In genomic region chr2:159584641-159585040, GRCm38 (mm10) we compare ENCODE assay signal across 25 mouse cellular contexts.
DNase-seq lines count a peak whose midpoint lies in the region; ATAC-seq and TF ChIP-seq lines count a peak whose summit lies in the region.
"Had no signal": no experiment of that assay in that cellular context is flagged by ENCODE, and none has a peak within 500 bp of the region (broad histone marks: within the 10 kb centered on the region; RNA-seq: fewer than 3 reads in every experiment).

No protein-coding gene starts in this region.

- no peaks in the 10 kb centered on the region for H3K27me3 ChIP-seq in forebrain, embryonic 14.5 days (replicated peaks; ENCODE audit: control insufficient read depth, insufficient read depth, low read length)
- no peaks in the 10 kb centered on the region for H3K27me3 ChIP-seq in forebrain, embryonic 12.5 days
- H3K27me3 ChIP-seq: embryonic facial prominence, embryonic 15.5 days; hindbrain, embryonic 12.5 days; liver, embryonic 15.5 days; midbrain, embryonic 13.5 days; Patski had no signal

- no peaks in the 10 kb centered on the region for H3K9me3 ChIP-seq in forebrain, embryonic 14.5 days (replicated peaks; ENCODE audit: control insufficient read depth, low read length)
- no peaks in the 10 kb centered on the region for H3K9me3 ChIP-seq in forebrain, embryonic 12.5 days
- H3K9me3 ChIP-seq: embryonic facial prominence, embryonic 15.5 days; heart, embryonic 10.5 days; hindbrain, embryonic 12.5 days; limb, embryonic 15.5 days; liver, embryonic 15.5 days; midbrain, embryonic 13.5 days; neural tube, embryonic 15.5 days had no signal

- no peaks in the 10 kb centered on the region for H3K4me1 ChIP-seq in forebrain, embryonic 14.5 days (ENCODE audit: control insufficient read depth, insufficient read depth, low read length)
- no peaks in the 10 kb centered on the region for H3K4me1 ChIP-seq in forebrain, embryonic 12.5 days
- H3K4me1 ChIP-seq: embryonic facial prominence, embryonic 15.5 days; heart, embryonic 10.5 days; hindbrain, embryonic 12.5 days; liver, embryonic 15.5 days; midbrain, embryonic 13.5 days had no signal

- TF ChIP-seq POLR2A in brain, embryonic 14.5 days (IDR thresholded peaks at IDR 0.05; ENCODE audit: borderline replicate concordance, extremely low read depth, insufficient read depth, insufficient read length, poor library complexity, severe bottlenecking), result no peak

- H3K4me2 ChIP-seq in forebrain, embryonic 14.5 days (ENCODE audit: low read length), result no peak overlapping the region
- H3K4me2 ChIP-seq in forebrain, embryonic 12.5 days, result no peak overlapping the region
- H3K4me2 ChIP-seq: embryonic facial prominence, embryonic 15.5 days; hindbrain, embryonic 12.5 days; limb, embryonic 15.5 days; liver, embryonic 15.5 days; midbrain, embryonic 13.5 days; neural tube, embryonic 15.5 days had no signal

- no peak overlapping the region for H3K9ac ChIP-seq in forebrain, embryonic 14.5 days (ENCODE audit: low read length)
- H3K9ac ChIP-seq in forebrain, embryonic 12.5 days, result no peak overlapping the region
- H3K9ac ChIP-seq: embryonic facial prominence, embryonic 15.5 days; hindbrain, embryonic 12.5 days; limb, embryonic 15.5 days; liver, embryonic 15.5 days; midbrain, embryonic 13.5 days; neural tube, embryonic 15.5 days had no signal

- H3K36me3 ChIP-seq in forebrain, embryonic 14.5 days (ENCODE audit: control insufficient read depth, insufficient read depth, low read length), result no peaks in the 10 kb centered on the region
- no peaks in the 10 kb centered on the region for H3K36me3 ChIP-seq in forebrain, embryonic 12.5 days (replicated peaks)
- H3K36me3 ChIP-seq: embryonic facial prominence, embryonic 15.5 days; heart, embryonic 10.5 days; hindbrain, embryonic 12.5 days; limb, embryonic 15.5 days; liver, embryonic 15.5 days; midbrain, embryonic 13.5 days; neural tube, embryonic 15.5 days had no signal

- H3K27ac ChIP-seq in forebrain, embryonic 14.5 days (ENCODE audit: low read depth, low read length), result no peak overlapping the region
- no peak overlapping the region for H3K27ac ChIP-seq in forebrain, embryonic 12.5 days
- H3K27ac ChIP-seq: embryonic facial prominence, embryonic 15.5 days; heart, embryonic 10.5 days; hindbrain, embryonic 12.5 days; limb, embryonic 15.5 days; liver, embryonic 15.5 days; midbrain, embryonic 13.5 days; neural tube, embryonic 15.5 days had no signal

- peak; percentile 60 for DNase-seq in forebrain, embryonic 14.5 days (ENCODE audit: low spot score)
- peak; percentile 24 for DNase-seq in layer of hippocampus, adult 11-12 months (ENCODE audit: low spot score)
- no peak for DNase-seq in layer of hippocampus, postnatal 25 days (ENCODE audit: extremely low spot score in 1 of 2, low spot score in 1 of 2)
- DNase-seq in brain, embryonic 14.5 days (ENCODE audit: low read depth), result peak; percentile 60
- peak; percentile 17 to 32 for DNase-seq in layer of hippocampus, postnatal 10 days (ENCODE audit: low spot score in 2 of 2)
- no peak for DNase-seq in neural tube, embryonic 10.5 days (ENCODE audit: extremely low spot score, low spot score)
- no peak for DNase-seq in lung, postnatal 25 days (ENCODE audit: low spot score)
- DNase-seq: adrenal gland, adult 8-10 months; cerebellum, adult 11-12 months; cerebellum, postnatal 25 days; gastrocnemius, postnatal 36 days; kidney, postnatal 36 days; thymus, adult 18-20 months; thymus, postnatal 4 days had no signal

- H3K4me3 ChIP-seq in forebrain, embryonic 14.5 days (ENCODE audit: low read depth, low read length), result no peak overlapping the region
- no peak overlapping the region for H3K4me3 ChIP-seq in forebrain, embryonic 12.5 days (replicated peaks)
- H3K4me3 ChIP-seq: embryonic facial prominence, embryonic 15.5 days; heart, embryonic 10.5 days; hindbrain, embryonic 12.5 days; limb, embryonic 15.5 days; liver, embryonic 15.5 days; midbrain, embryonic 13.5 days; myocyte; neural tube, embryonic 15.5 days had no signal

- no peak for TF ChIP-seq CTCF in brain, embryonic 14.5 days (IDR thresholded peaks at IDR 0.05; ENCODE audit: borderline replicate concordance, extremely low read depth, insufficient read depth, insufficient read length)

- ATAC-seq in forebrain, embryonic 14.5 days, result no peak
- no peak for ATAC-seq in forebrain, embryonic 12.5 days (ENCODE audit: low FRiP score)
- ATAC-seq: CD4-positive, CD25-positive, alpha-beta regulatory T cell, adult 4 months; midbrain, embryonic 13.5 days; Patski had no signal

Comparison
In these comparisons a context has a peak if more than half of its experiments do, and no peak if none do; other contexts are left out.
1. DNase-seq: peak in forebrain, embryonic 14.5 days (single experiment), layer of hippocampus, adult 11-12 months (single experiment), brain, embryonic 14.5 days (single experiment) and layer of hippocampus, postnatal 10 days (2 of 2); none in layer of hippocampus, postnatal 25 days (0 of 2), neural tube, embryonic 10.5 days (single experiment) and lung, postnatal 25 days (single experiment).